Mouse (Mus musculus): ENCODE results near the gene Cxcl17.

Gene Cxcl17

GRCm38 (mm10) chr7:25368333-25368732 is 44.4 kb downstream of the Cxcl17 start:
- no peak for DNase-seq (ENCODE audit: low spot score)

DNA sequence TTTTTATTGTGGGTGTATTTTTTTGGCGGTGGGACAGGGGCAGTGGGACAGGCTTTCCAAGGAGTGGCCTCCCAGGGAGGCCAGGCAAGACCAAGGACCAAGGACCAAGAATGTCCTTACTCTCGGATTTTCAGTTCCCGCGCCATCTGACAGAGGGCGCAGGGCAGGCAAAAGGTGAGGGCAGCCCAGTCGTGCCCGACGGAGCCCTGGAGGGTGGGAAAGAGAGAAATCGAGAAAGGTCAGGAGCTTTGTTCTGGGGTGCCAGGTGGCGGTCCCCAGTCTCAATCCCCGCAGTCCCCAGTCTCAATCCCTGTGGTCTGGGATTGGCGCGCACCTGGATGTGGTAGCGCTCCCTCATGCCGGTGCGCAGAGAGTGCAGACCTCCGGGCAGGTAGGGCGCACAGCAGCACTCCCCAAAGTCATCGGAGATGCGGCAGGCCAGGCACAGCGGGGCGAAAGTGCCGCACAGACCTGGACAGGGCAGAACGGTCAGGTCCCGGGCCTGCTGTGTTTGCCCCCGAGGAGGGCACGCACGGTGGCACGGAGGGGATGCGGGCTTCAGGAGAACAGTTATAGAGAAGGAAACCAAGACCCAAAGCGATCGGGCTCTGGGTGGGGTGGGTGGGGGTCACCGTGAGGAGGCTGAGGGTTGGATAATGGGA is 44.9 kb downstream of the Cxcl17 start:
- DNase-seq (ENCODE audit: low spot score): no peak

GRCm38 (mm10) chr7:25365937-25366625 is 46.6 kb downstream of the Cxcl17 start:
- no peak for DNase-seq (ENCODE audit: low spot score)

DNA sequence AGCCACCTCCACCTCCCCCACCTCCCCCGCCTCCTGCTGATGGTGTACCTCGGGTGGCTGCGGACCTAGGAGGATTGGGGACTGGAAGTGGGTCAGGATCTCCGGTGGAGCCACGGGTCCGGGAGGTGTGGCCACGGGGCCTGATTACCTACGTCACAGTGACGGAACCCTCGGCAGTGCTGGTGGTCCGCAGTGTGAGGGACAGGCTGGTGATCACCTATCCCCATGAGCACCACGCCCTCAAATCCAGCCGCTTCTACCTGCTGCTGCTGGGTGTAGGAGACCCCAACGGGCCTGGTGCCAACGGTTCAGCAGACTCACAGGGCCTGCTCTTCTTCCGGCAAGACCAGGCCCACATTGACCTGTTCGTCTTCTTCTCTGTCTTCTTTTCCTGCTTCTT is 49.1 kb downstream of the Cxcl17 start:
- no peak for DNase-seq (ENCODE audit: low spot score)

DNA sequence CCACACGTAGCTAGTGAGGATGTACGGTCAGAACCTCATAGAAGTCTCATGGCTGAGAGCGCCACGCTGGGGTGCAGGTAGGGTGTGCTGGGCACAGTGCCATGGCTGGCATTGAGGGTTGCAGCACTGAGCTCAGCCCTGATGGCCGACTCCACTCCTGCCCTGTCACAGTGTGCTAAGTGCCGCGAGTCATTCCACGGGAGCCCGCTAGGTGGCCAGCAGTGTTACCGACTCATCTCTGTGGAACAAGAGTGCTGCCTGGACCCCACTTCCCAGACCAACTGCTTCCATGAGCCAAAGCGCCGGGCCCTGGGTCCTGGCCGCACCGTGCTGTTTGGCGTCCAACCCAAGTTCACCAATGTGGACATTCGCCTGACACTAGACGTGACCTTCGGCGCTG is 49.5 kb downstream of the Cxcl17 start:
- DNase-seq (ENCODE audit: low spot score): no peak

DNA sequence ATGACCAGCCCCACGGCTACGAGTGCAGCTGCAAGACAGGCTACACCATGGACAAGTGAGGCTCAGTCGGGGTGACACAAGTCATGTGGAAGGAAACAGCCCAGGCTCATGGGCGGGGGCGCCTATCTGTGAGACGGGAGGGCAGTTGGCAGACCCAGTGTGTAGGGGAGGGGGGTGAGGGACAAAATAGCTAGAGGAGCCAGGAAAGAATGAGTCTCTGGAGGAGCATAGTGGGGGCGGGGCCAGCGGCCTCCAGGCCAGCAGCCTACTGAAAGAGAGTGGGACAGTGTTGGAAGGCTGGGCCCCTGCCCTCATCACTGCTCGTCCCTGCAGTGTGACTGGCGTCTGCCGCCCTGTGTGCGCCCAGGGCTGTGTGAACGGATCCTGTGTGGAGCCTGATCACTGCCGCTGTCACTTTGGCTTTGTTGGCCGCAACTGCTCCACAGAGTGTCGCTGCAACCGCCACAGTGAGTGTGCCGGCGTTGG is 53.9 kb downstream of the Cxcl17 start:
- DNase-seq (ENCODE audit: low spot score): no peak
